Mouse (Mus musculus): Measurements from ENCODE around the gene Lhb.

Gene Lhb

GRCm38 (mm10) chr7:45413864-45414739, 6.5 kb upstream of the Lhb start:
- no peak for DNase-seq

GRCm38 (mm10) chr7:45414740-45415224, 5.8 kb upstream of the Lhb start:
- no peak for DNase-seq

GRCm38 (mm10) chr7:45415636-45416035, 5.0 kb upstream of the Lhb start:
- no peak for DNase-seq

GRCm38 (mm10) chr7:45417962-45418492, 2.6 kb upstream of the Lhb start:
- DNase-seq: no peak

GRCm38 (mm10) chr7:45419859-45420614, 583 bp upstream of the Lhb start:
- DNase-seq: no peak

GRCm38 (mm10) chr7:45421194-45421593, 574 bp downstream of the Lhb start:
- no peak for DNase-seq

GRCm38 (mm10) chr7:45426556-45426955, 5.9 kb downstream of the Lhb start:
- no peak for DNase-seq

- no peak for DNase-seq
Observed at GRCm38 (mm10) chr7:45433835-45434202, 13.2 kb downstream of the Lhb start.

- DNase-seq: peak; percentile 100
Observed at GRCm38 (mm10) chr7:45434203-45435015, 13.8 kb downstream of the Lhb start, which contains the start of gene Gys1. TSS of gene Gys1 (plus strand) at chr7:45434844.

GRCm38 (mm10) chr7:45435038-45435437, 14.4 kb downstream of the Lhb start:
- DNase-seq: no peak

GRCm38 (mm10) chr7:45436444-45436843, 15.8 kb downstream of the Lhb start:
- peak; percentile 61 for DNase-seq

- DNase-seq: peak; percentile 43
Observed at GRCm38 (mm10) chr7:45437046-45437445, 16.4 kb downstream of the Lhb start.

- DNase-seq: peak; percentile 63
Observed at GRCm38 (mm10) chr7:45437521-45438276, 17.1 kb downstream of the Lhb start, which contains the start of gene Ruvbl2. TSS of gene Ruvbl2 (minus strand) at chr7:45438096.

GRCm38 (mm10) chr7:45443526-45444420, 23.2 kb downstream of the Lhb start:
- no peak for DNase-seq

- DNase-seq: no peak
Observed at GRCm38 (mm10) chr7:45446589-45446988, 26.0 kb downstream of the Lhb start.

- DNase-seq: no peak
Observed at GRCm38 (mm10) chr7:45447325-45447990, 26.8 kb downstream of the Lhb start.

- DNase-seq: no peak
Observed at GRCm38 (mm10) chr7:45449974-45450373, 29.4 kb downstream of the Lhb start.

GRCm38 (mm10) chr7:45451344-45451982, 30.8 kb downstream of the Lhb start:
- DNase-seq: peak; percentile 83

- DNase-seq: peak; percentile 45
Observed at GRCm38 (mm10) chr7:45454971-45455370, 34.4 kb downstream of the Lhb start.

Data from cerebellum, adult 9-11 months (tissue).